Mouse (Mus musculus) spleen, postnatal 10 days (tissue): ENCODE results near the gene Cyp8b1.
A peak's percentile ranks its signal among the peaks of the same experiment; 100 is the strongest.

ENCODE experiments used
- DNase-seq, 2 experiments: peaks; one replicate each; pipeline ENCODE4 v3.0.0; 2021 to 2022; ENCODE audit warnings: low spot score in 2 of 2

The Cyp8b1 gene

DNA sequence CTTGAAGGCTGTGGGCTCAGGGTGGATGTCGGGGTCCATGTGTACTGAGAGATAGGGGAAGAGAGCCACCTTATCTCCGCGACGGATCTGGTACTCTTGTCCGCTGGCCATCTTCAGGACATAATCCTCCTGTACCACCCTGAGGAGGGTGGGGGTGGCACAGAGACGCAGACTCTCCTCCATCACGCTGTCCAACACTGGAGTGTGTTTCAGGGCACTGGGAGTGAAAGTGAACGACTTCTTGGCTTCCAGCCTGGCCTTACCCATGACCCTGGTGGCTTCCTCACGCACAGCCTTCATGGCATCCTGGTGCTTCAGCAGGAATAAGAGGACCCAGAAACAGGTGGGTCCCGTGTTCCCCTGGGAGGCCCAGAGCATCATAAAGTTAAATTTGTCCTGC is 1.0 kb downstream of the Cyp8b1 start:
- DNase-seq, result no peak

GRCm38 (mm10) chr9:121914226-121914757 is 1.8 kb downstream of the Cyp8b1 start:
- no peak for DNase-seq

- no peak for DNase-seq
Measured at GRCm38 (mm10) chr9:121912786-121913185, 3.3 kb downstream of the Cyp8b1 start.

GRCm38 (mm10) chr9:121911196-121911595 is 4.9 kb downstream of the Cyp8b1 start:
- no peak for DNase-seq

DNA sequence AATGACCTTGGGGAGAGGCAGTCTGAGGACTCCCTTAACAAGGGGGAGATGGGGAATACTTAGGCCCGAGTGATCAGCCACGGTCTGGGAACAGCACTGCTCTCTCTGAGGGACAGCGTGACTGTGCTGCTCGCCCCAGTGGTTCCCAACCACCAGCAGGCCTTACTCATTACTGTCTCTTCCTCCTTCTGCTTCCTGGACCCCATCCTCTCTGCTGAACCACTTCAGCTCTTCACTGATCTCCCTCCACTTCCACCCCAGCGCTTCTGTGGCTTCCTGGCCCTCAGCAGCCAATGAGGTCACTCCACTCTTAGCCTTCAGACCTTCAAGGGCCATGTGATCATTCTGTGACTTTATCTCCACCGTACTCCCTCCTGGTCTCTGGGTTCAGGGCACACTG is 6.5 kb downstream of the Cyp8b1 start:
- peak in 1 of 2 experiments; percentile 46 for DNase-seq

DNA sequence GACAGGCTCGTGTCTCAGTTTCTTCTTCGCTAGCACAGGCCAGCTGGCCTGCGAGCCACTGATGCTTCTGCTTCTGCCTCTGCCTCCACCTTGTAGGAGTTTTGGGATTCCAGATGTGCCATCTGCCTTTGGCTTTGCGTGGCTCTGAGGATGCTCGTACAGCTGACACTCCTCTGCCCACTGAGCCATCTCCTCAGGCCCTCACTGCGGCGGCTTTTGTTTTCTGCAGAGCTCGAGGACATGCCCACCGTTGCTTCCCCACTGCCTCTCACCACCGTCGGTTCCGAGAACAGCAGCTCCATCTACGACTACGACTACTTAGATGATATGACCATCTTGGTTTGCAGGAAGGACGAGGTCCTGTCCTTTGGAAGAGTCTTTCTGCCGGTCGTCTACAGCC is 7.8 kb downstream of the Cyp8b1 start:
- DNase-seq, result peak in 1 of 2 experiments; percentile 12

DNA sequence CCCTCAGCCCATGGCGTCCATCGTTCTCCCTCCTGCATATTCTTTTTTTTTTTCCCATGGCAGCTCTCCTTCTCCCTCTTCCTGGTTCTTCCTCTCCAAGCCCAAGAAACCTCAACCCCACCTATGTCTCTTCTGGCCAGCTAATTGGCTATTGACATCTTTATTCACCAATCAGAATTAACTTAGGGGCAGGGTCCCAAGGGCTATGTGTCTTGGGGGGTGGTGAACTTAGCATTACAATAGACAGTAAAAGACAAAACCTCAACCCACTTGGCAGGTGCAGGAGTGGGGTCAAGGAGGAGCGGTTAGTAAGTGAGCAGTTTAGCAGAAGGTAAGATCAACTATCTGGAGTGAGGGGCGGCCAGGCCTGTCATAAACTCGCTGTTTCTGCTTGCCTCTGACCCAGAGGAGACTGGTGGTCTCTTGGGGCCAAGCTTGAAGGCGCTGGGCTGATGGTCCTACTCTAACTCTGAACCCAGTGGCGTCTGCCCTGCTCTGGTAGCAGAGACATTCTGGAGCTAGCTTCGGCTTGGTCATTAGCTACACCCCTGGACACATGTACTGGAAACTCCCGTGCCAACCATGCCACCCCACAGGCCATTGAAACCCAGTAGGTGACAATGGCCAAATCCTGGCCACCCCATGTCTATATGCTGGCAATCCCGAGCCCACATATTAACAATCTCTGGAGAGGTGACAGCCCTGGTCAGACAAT is 8.6 kb downstream of the Cyp8b1 start:
- peak in 1 of 2 experiments; percentile 11 for DNase-seq

DNA sequence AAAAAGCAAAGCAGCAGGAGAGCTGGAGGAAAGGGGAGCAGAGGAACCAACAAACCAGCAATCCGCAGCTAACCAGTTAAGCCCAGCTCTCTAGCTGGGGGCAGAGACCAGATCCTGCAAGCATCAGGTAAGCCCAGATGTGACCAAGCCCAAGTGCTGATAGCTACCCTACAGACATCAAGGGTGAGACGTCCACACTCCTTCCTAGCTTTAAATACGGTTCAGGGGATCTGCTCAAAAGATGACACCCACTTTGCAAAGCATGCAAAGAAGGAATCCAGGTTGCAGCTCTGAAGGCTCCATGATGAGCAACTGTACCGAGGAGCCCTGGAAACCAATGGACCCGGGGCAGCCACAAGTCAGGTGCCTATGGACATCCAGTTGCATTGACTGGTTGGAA is 9.6 kb downstream of the Cyp8b1 start:
- DNase-seq, result peak in 1 of 2 experiments; percentile 10

- DNase-seq, result peak in 1 of 2 experiments; percentile 11
Measured at GRCm38 (mm10) chr9:121905556-121906185, 10.4 kb downstream of the Cyp8b1 start.

- DNase-seq, result peak in 1 of 2 experiments; percentile 15
Measured at GRCm38 (mm10) chr9:121904946-121905345, 11.2 kb downstream of the Cyp8b1 start.

GRCm38 (mm10) chr9:121904319-121904718 is 11.8 kb downstream of the Cyp8b1 start:
- peak in 1 of 2 experiments; percentile 8 for DNase-seq

GRCm38 (mm10) chr9:121903476-121904305 is 12.4 kb downstream of the Cyp8b1 start:
- DNase-seq, result peak in 1 of 2 experiments; percentile 25

DNA sequence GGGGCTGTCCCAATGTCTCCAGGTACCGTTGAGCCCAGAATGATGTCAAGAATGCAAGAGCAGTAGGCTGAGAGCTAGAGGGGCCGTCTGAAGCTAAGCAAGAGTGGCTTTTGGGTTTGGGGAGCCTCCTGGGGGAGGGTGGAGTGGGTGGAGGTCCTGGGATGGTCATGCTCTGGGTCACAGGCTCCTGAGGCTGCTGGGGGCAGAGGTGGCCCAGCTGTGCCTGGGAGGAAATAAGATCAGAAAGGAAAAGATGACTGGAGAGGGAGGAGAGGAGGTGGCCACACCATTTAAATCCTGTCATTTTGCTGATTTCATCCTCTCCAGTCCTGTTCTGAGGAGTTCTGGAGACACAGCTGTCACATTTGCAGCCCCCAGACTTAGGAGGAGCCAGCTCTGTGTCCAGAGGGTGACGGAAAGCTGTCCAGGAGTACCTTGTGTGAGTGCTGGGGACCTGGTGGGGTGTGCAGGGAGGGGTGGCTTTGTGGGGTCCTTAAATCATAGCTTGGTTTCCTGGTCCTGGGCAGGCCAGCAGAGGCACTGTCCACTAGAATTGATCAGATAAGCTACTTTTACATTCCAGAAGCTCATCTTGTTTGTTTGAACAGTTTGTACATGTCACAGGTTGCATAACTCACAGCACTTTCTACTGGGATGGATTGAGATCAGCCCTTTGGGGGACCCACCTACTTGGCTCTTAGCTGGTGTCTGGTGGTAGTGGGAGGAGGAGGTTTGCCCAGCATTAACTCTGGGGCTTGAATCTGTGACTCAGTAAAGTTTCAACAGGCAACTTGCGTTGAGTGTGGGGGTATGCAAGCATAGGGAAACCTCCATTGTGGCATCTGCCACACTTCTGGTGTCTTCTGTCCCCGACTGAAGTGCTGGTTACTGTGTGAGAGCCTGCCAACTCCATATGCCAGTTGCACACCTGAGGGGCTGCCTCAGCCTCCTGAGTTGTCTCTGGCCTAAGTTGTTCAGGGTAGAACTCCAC is 14.1 kb downstream of the Cyp8b1 start:
- peak in 1 of 2 experiments; percentile 13 for DNase-seq

- peak in 1 of 2 experiments; percentile 16 for DNase-seq
Measured at GRCm38 (mm10) chr9:121900282-121900855, 15.7 kb downstream of the Cyp8b1 start.

GRCm38 (mm10) chr9:121899306-121899705 is 16.8 kb downstream of the Cyp8b1 start:
- peak in 1 of 2 experiments; percentile 7 for DNase-seq

DNA sequence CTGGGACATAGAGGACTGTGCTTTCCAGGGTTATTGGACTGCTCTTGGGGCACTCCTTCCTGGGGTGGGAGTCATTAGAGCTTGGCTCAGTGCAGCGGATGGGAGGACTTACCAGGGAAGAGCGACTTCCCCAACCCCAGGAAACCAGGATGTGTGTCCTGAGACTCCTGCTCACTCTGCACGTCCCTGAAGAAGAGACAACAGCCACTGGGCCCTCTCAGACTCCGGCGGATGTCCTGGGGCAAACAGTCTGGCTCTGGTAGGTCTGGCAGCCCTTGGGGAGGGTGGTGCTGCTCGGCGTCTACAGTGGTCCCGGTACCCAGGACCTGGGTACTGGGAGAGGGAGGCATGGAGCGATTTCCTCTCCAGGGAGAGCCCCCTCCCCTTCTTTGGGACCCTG is 17.9 kb downstream of the Cyp8b1 start, which contains the start of gene Ackr2:
Gene Ackr2 (plus strand): TSS at position 111 of the 400 bp plus-strand sequence.
- peak in 1 of 2 experiments; percentile 10 for DNase-seq

DNA sequence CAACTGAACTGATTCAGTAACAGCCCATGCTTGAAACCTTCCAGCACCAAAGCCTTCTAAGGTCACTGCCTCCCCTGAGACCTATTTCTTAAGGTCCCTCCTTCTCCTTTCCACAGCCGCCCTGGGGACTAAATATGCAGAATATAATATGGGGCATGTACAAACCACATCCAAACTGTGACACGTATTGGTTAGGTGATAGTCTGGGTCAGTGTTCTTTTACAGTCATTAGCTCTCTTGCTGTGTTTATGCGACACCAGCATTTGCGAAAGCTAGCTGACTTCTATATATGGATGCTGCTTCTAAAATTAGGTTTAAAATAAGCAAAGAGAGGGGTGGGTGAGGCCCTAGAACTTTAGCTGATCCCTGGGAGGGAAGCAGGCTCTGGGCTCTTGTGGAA is 19.3 kb downstream of the Cyp8b1 start:
- DNase-seq, result peak in 1 of 2 experiments; percentile 12

GRCm38 (mm10) chr9:121895392-121895993 is 20.6 kb downstream of the Cyp8b1 start:
- DNase-seq, result peak in 1 of 2 experiments; percentile 10

GRCm38 (mm10) chr9:121894447-121894846 is 21.7 kb downstream of the Cyp8b1 start:
- DNase-seq, result peak in 1 of 2 experiments; percentile 10
